ENCODE assay signal across 18 mouse cellular contexts in genomic region chr14:75482231-75483175, GRCm38 (mm10). TPM values are rescaled to one million over a fixed set of nuclear protein-coding genes. Genes with fewer than 3 reads are reported as not detected.
DNase-seq lines count a peak whose midpoint lies in the region; ATAC-seq and TF ChIP-seq lines count a peak whose summit lies in the region.
"Had no signal": no experiment of that assay in that cellular context is flagged by ENCODE, and none has a peak within 500 bp of the region (broad histone marks: within the 10 kb centered on the region; RNA-seq: fewer than 3 reads in every experiment).

No protein-coding gene starts in this region.

- no peaks in the 10 kb centered on the region for H3K36me3 ChIP-seq in neural tube, embryonic 12.5 days
- no peaks in the 10 kb centered on the region for H3K36me3 ChIP-seq in forebrain, postnatal 0 days (ENCODE audit: insufficient read depth)
- H3K36me3 ChIP-seq in midbrain, embryonic 12.5 days: no peaks in the 10 kb centered on the region
- H3K36me3 ChIP-seq: heart, embryonic 12.5 days; limb, embryonic 13.5 days; liver, embryonic 15.5 days had no signal

- H3K9ac ChIP-seq in neural tube, embryonic 12.5 days: no peak overlapping the region
- no peak overlapping the region for H3K9ac ChIP-seq in forebrain, postnatal 0 days
- no peak overlapping the region for H3K9ac ChIP-seq in midbrain, embryonic 12.5 days (replicated peaks)
- H3K9ac ChIP-seq: heart, embryonic 12.5 days; limb, embryonic 13.5 days; liver, embryonic 15.5 days had no signal

- ATAC-seq in neural tube, embryonic 12.5 days (ENCODE audit: low FRiP score, low read depth): peak; percentile 39
- ATAC-seq in forebrain, postnatal 0 days: peak; percentile 81
- 0 out of 2 replicates have a peak, but pooled peaks have one; percentile 47 for ATAC-seq in midbrain, embryonic 12.5 days (ENCODE audit: low FRiP score, low read depth)
- ATAC-seq in megakaryocyte progenitor cell, adult 5-6 weeks (replicated peaks; ENCODE audit: poor library complexity): no peak
- no peak for ATAC-seq in activated CD4-positive, CD25-positive, alpha-beta regulatory T cell, adult 4 months

- H3K9me3 ChIP-seq in neural tube, embryonic 12.5 days: no peaks in the 10 kb centered on the region
- no peaks in the 10 kb centered on the region for H3K9me3 ChIP-seq in forebrain, postnatal 0 days (ENCODE audit: low read length)
- no peaks in the 10 kb centered on the region for H3K9me3 ChIP-seq in midbrain, embryonic 12.5 days
- H3K9me3 ChIP-seq: heart, embryonic 12.5 days; liver, embryonic 15.5 days had no signal

- no peak overlapping the region for H3K27ac ChIP-seq in neural tube, embryonic 12.5 days
- peak overlapping the region; percentile 23; the same call in 1 of the 2 replicates for H3K27ac ChIP-seq in forebrain, postnatal 0 days (ENCODE audit: low read depth, low read length)
- H3K27ac ChIP-seq in midbrain, embryonic 12.5 days (replicated peaks): no peak overlapping the region
- H3K27ac ChIP-seq: limb, embryonic 13.5 days; liver, embryonic 15.5 days had no signal

- 72% methylated on average over 15 of the region's 15 CpGs for WGBS in neural tube, embryonic 12.5 days
- WGBS in forebrain, postnatal 0 days: 31% methylated on average over 15 of the region's 15 CpGs
- 79% methylated on average over 15 of the region's 15 CpGs for WGBS in midbrain, embryonic 12.5 days

- no peak overlapping the region for H3K4me2 ChIP-seq in neural tube, embryonic 12.5 days (replicated peaks)
- 0 out of 2 replicates have a peak overlapping the region, but pooled peaks have one; percentile 13 for H3K4me2 ChIP-seq in forebrain, postnatal 0 days (ENCODE audit: low read depth)
- no peak overlapping the region for H3K4me2 ChIP-seq in midbrain, embryonic 12.5 days (replicated peaks)
- H3K4me2 ChIP-seq: heart, embryonic 12.5 days; limb, embryonic 13.5 days; liver, embryonic 15.5 days had no signal

- no peak overlapping the region for H3K4me3 ChIP-seq in neural tube, embryonic 12.5 days
- H3K4me3 ChIP-seq in forebrain, postnatal 0 days (ENCODE audit: low read depth, low read length): no peak overlapping the region
- H3K4me3 ChIP-seq in midbrain, embryonic 12.5 days: no peak overlapping the region
- H3K4me3 ChIP-seq: heart, embryonic 12.5 days; limb, embryonic 13.5 days; liver, embryonic 15.5 days had no signal

- DNase-seq in neural tube, embryonic 10.5 days (ENCODE audit: extremely low spot score, low spot score): no peak
- DNase-seq in forebrain, postnatal 0 days: peak; percentile 57
- no peak for DNase-seq in cerebellum, adult 18-20 months
- no peak for DNase-seq in urinary bladder, postnatal 14 days (ENCODE audit: low spot score)
- DNase-seq: adrenal gland, postnatal 14 days; cerebellum, adult 9-11 months; heart, postnatal 36 days; kidney, adult 11 months; kidney, postnatal 25 days; right cerebral cortex, postnatal 4 days had no signal

- 0 out of 2 replicates have a peak, but pooled peaks cover 3% of the 10 kb centered on the region for H3K4me1 ChIP-seq in neural tube, embryonic 12.5 days
- H3K4me1 ChIP-seq in forebrain, postnatal 0 days (ENCODE audit: insufficient read depth): peaks cover 9% of the 10 kb centered on the region; the same call in 1 of the 2 replicates
- peaks cover 19% of the 10 kb centered on the region; the same call in 1 of the 2 replicates for H3K4me1 ChIP-seq in midbrain, embryonic 12.5 days
- H3K4me1 ChIP-seq: heart, embryonic 12.5 days; liver, embryonic 15.5 days had no signal

- H3K27me3 ChIP-seq in neural tube, embryonic 12.5 days (replicated peaks): no peaks in the 10 kb centered on the region
- H3K27me3 ChIP-seq in forebrain, postnatal 0 days (ENCODE audit: insufficient read depth, low read length): no peaks in the 10 kb centered on the region
- no peaks in the 10 kb centered on the region for H3K27me3 ChIP-seq in midbrain, embryonic 12.5 days
- H3K27me3 ChIP-seq: limb, embryonic 13.5 days; liver, embryonic 15.5 days had no signal

- TF ChIP-seq CTCF in forebrain, postnatal 0 days (IDR thresholded peaks at IDR 0.05; ENCODE audit: low read depth): no peak

RNA-seq across cellular contexts. Expression of gene Siah3, which starts 26.7 kb away (rescaled TPM):
- 2.8 and 3.7 TPM in 2 replicates for polyA plus RNA-seq in neural tube, embryonic 12.5 days (2016; fragmentation: Nextera tagmentation; extraction: Ambion mirVana)
- 4.8 and 6.1 TPM in 2 replicates for total RNA-seq in forebrain, postnatal 0 days (2014; rRNA removed)
- polyA plus RNA-seq in forebrain, postnatal 0 days (2015; fragmentation: Nextera tagmentation; extraction: Ambion mirVana): 2.7 and 3.3 TPM in 2 replicates
- 1.4 and 1.9 TPM in 2 replicates for polyA plus RNA-seq in midbrain, embryonic 12.5 days (2016; fragmentation: Nextera tagmentation; extraction: Ambion mirVana)
- not detected in 2 replicates for total RNA-seq in megakaryocyte progenitor cell, adult 5-6 weeks (2015)
- not detected in 2 replicates for total RNA-seq in megakaryocyte progenitor cell, adult 5-6 weeks (2017)
- under 1 TPM; 0.10 to 0.29 TPM for polyA plus RNA-seq in activated CD4-positive, CD25-positive, alpha-beta regulatory T cell, adult 4 months (2017; shearing (Covaris generic))
- total RNA-seq: ES-E14; heart, postnatal 36 days had no signal
- polyA plus RNA-seq: heart, embryonic 12.5 days had no signal

Comparison
In these comparisons a context has a peak if more than half of its experiments do, and no peak if none do; other contexts are left out.
1. ATAC-seq: peak in neural tube, embryonic 12.5 days (single experiment), forebrain, postnatal 0 days (single experiment) and midbrain, embryonic 12.5 days (single experiment); none in megakaryocyte progenitor cell, adult 5-6 weeks (single experiment) and activated CD4-positive, CD25-positive, alpha-beta regulatory T cell, adult 4 months (single experiment).